Mouse (Mus musculus) forebrain, embryonic 15.5 days (tissue): ENCODE data around the gene Prpf6. TPM values are rescaled to one million over a fixed set of nuclear protein-coding genes. Genes with fewer than 3 reads are reported as not detected.

ENCODE experiments used
- ATAC-seq: fragments of 200-750 bp; cut with Nextera tagmentation; replicated peaks from 2 replicates; pipeline ENCODE4 v1.8.0; 2017; ENCODE audit warnings: mild to moderate bottlenecking, moderate TSS enrichment, moderate library complexity
- H3K27ac ChIP-seq: fragments of 300-500 bp; sonication (generic); replicated peaks from 2 replicates; pipeline ENCODE4 v1.5.1; 2015; ENCODE audit warnings: mild to moderate bottlenecking, inconsistent platforms
- H3K27me3 ChIP-seq: fragments of 300-500 bp; sonication (generic); 2 replicates; pipeline ENCODE4 v1.6.1; 2015; ENCODE audit warnings: inconsistent platforms
- H3K36me3 ChIP-seq: fragments of 300-500 bp; sonication (generic); 2 replicates; pipeline ENCODE4 v1.6.1; 2015; ENCODE audit warnings: mild to moderate bottlenecking, inconsistent platforms
- H3K4me1 ChIP-seq: fragments of 300-500 bp; sonication (generic); 2 replicates; pipeline ENCODE4 v1.6.1; 2015; ENCODE audit warnings: inconsistent platforms
- H3K4me2 ChIP-seq: fragments of 300-500 bp; sonication (generic); replicated peaks from 2 replicates; pipeline ENCODE4 v1.6.1; 2015; ENCODE audit warnings: mild to moderate bottlenecking, inconsistent platforms
- H3K4me3 ChIP-seq: fragments of 300-500 bp; sonication (generic); 2 replicates; pipeline ENCODE4 v1.5.1; 2015; ENCODE audit warnings: mild to moderate bottlenecking, inconsistent platforms
- H3K9ac ChIP-seq: fragments of 300-500 bp; sonication (generic); replicated peaks from 2 replicates; pipeline ENCODE4 v1.6.1; 2015; ENCODE audit warnings: mild to moderate bottlenecking, inconsistent platforms
- H3K9me3 ChIP-seq: fragments of 300-500 bp; sonication (generic); 2 replicates; pipeline ENCODE4 v1.6.1; 2016; ENCODE audit warnings: inconsistent platforms
- WGBS: fragments of 180-500 bp; shearing (Covaris S2); methylation state at CpG from one replicate; pipeline ENCODE4 v1.1.7; 2015; ENCODE audit warnings: mixed read lengths; 5-methylcytosine and 5-hydroxymethylcytosine counted together
- polyA plus RNA-seq: library from polyadenylated mRNA; unstranded; fragments of >200 nt; fragmentation: Nextera tagmentation; extraction: Ambion mirVana; gene quantifications from 2 replicates; pipeline ENCODE4 v1.2.1, GENCODE M21; 2015

The Prpf6 gene
- polyA plus RNA-seq, 1 experiment from 2014 or later, result 72.1 TPM

DNA sequence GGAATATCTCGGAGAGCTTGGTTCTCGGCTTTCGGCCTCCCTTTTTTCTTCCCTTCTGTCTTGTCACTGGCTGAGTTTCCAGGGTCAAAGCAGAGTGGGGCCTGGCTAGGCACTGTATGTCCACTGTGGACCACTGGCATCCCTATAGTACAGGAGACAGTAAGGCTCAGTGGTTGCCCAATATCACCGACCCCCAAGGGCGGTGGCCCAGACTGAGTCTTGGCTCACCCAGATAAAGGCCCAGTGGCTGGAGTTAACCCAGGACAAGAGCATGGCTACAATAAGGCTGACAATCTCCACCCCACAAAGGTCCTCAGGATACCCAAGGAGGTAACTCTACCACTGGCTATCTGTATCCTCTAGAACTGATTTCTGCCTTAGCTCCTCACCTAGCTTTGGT, 1.2 kb upstream of the Prpf6 start:
- H3K4me3 ChIP-seq, result 0 out of 2 replicates have a peak overlapping the region, but pooled peaks have one; percentile 91
- H3K4me2 ChIP-seq, result peak overlapping the region; percentile 89; the same call in 1 of the 2 replicates
- H3K9me3 ChIP-seq, result no peaks in the 10 kb centered on the region
- ATAC-seq, result no peak
- peaks cover 48% of the 10 kb centered on the region for H3K36me3 ChIP-seq
- no peaks in the 10 kb centered on the region for H3K27me3 ChIP-seq
- H3K27ac ChIP-seq, result no peak overlapping the region
- H3K4me1 ChIP-seq, result peaks cover 25% of the 10 kb centered on the region
- 0 out of 2 replicates have a peak overlapping the region, but pooled peaks have one; percentile 98 for H3K9ac ChIP-seq
- WGBS, result 95% methylated on average over 5 of the region's 5 CpGs

DNA sequence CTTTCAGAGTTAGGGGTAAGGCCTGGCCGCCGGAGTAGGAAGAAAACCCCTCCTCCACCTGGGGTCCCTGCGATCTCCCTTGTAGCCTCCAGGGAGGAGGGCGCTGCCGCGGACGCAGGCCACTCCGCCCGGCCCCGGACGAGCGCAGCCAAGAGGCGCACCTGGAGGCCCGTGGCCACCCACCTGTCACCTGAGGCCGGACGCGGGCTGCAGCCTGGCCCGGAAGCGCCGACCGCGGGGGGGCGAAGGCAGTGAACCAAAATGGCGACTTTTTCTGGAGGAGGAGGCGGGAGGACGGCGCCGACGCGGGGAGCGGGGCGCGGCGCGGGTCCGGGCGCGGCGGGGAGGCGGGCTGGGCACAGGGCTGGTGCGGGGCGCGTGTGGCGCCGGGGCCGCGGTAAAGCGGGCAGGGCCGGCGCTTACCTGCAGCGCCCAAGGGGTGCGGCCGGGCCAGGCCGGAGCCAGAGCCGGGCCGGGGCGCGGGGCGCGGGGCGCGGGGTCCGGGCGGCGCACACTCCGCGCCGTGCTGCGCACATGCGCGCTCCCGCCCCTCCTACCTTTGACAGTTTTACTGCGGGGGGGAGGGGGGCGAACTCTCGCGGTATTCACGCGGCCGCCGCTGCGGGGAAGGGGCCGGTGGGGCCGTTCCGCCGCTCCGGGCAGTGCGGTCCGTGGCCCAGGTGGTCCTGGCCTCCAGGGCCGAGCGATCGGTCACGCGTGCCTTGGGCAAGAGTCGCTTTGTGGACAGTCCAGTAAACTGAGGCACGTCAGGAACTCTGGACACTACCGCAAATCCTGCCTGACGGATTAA, 768 bp downstream of the Prpf6 start, which contains the start of gene Zfp512b:
TSS of gene Zfp512b (minus strand) at position 573 of the 811 bp plus-strand sequence.
- H3K4me3 ChIP-seq, result peak within 1 kb of the TSS; percentile 91
- H3K27ac ChIP-seq, result peak within 1 kb of the TSS; percentile 89
- peaks cover 33% of the 10 kb centered on the region for H3K36me3 ChIP-seq
- ATAC-seq, result peak; percentile 83
- peak within 1 kb of the TSS; percentile 98 for H3K9ac ChIP-seq
- no peaks in the 10 kb centered on the region for H3K27me3 ChIP-seq
- peak within 1 kb of the TSS; percentile 89 for H3K4me2 ChIP-seq
- WGBS, result under 1% methylated on average over 78 of the region's 97 CpGs
- H3K9me3 ChIP-seq, result no peaks in the 10 kb centered on the region
- peaks cover 28% of the 10 kb centered on the region for H3K4me1 ChIP-seq

DNA sequence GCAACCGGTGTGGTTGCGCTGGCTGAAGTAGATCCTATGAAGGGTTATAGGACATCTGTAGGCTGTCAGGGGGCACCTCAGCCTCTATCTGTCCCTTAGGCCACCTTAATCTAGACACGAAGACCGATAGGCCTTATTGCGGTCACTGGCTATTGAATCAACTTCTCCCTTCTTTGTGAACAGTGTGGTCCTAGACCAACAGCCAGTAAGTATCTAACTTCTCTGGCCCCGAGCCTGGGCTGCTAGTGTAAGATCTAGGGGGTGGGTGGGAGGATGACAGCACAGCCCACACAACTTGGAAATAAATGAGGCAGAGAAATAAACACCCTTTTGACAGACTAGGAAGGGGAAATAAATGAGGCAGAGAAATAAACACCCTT, 1.4 kb downstream of the Prpf6 start:
- Histone ChIP-seq H3K4me1 (peaks cover 32% of the 10 kb centered on the region), H3K9me3 (no peaks in the 10 kb centered on the region), H3K27ac (peak overlapping the region; percentile 89), H3K27me3 (no peaks in the 10 kb centered on the region), H3K4me2 (peak overlapping the region; percentile 89), H3K4me3 (peak overlapping the region; percentile 91), H3K36me3 (peaks cover 27% of the 10 kb centered on the region), H3K9ac (peak overlapping the region; percentile 98)
- ATAC-seq, result peak; percentile 26
- WGBS, result 2% methylated on average over 6 of the region's 6 CpGs

DNA sequence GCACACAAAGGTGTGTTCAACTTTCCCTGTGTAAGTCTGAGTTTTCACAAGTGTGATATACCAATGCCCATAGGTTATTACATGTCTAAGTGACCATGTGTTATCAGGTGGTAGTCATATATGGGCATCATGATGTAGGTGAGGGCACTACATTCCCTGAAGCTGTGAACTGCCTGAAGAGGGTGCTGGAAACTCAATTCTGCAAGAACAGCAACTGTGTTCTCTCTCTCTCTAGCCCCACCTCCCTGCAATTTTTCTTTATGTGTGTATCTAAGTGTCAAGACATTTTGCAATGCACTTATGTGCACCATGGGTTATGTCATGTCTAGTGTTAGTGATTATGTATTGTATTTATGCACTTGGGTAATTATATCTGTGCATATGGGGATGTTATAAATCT, 2.3 kb downstream of the Prpf6 start:
- Histone ChIP-seq H3K27ac (no peak overlapping the region), H3K9ac (no peak overlapping the region), H3K9me3 (no peaks in the 10 kb centered on the region), H3K4me3 (no peak overlapping the region), H3K4me1 (peaks cover 38% of the 10 kb centered on the region), H3K36me3 (peaks cover 20% of the 10 kb centered on the region), H3K4me2 (no peak overlapping the region), H3K27me3 (no peaks in the 10 kb centered on the region)
- ATAC-seq, result no peak

DNA sequence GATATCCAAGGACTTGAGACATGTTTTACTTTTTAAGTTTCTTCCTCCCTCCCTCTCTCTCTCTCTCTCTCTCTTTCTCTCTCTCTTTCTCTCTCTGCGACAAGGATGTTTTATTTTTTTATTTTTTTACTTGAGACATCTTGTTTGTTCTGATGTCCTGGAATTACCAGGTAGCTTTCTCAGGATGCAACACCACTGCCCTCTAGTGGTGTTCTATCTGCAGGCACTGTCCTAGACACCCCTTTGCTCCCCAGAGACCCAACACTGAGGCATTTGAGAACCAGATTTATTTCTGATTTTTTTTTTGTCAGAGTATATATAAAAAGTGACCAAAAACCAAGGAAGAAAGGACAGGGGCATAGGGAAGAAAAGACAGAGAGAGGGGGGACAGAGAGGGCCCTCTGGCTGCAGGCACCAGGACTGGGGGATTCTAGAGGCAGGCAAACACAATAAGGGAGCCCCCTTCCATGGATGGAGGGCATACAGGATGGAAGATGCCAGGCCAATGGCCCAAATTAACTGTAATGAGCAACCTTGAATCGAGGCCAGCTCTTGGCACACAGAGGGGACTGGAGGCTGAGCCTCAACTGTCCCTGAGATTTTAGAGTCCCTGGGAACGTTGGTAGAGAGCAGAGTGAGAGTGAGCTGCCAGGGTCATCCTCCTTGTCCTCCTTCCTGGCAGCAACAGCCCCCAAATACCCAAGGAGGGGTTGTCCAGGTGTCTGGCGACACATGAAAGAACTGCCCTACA, 3.5 kb downstream of the Prpf6 start:
- Histone ChIP-seq H3K4me3 (no peak overlapping the region), H3K4me1 (peaks cover 44% of the 10 kb centered on the region), H3K27me3 (no peaks in the 10 kb centered on the region), H3K9me3 (no peaks in the 10 kb centered on the region), H3K36me3 (peaks cover 8% of the 10 kb centered on the region), H3K4me2 (no peak overlapping the region), H3K27ac (no peak overlapping the region), H3K9ac (no peak overlapping the region)
- 64% methylated on average over 4 of the region's 4 CpGs for WGBS
- no peak for ATAC-seq

DNA sequence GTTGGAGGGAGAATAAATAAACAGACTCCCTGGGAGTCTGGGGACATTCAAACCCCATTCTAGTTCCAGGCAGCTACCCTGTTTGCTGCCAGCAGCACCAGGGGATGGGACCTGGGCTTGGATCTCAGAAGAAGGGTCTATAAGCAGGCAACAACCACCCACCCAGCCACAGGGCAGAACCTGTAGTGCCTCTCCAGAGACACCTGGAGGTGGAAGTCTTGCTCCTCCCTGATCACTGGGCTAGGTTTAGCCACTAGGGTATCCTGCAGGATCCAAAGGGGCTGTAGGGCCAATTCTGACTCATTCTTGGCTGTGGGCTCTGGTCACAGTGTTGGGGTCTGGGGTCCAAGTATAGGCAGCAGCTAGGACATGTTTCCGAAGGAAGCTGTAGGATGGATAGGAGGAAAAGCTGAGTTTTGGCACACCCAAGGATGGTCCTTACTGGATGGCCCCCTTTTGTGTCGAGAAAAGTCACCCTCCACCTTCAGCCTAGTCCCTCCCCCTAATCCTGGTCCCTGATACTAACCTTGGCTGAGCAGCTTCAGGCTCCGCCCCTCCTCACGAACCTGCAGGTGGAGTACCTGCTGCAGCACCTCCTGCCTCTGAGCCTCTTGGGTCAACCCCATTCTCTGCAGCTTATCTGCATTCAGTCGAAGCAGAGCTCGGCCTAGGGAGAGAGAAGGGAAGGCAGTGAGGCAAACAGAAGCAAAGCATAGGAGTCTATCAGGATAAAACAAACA, 4.7 kb downstream of the Prpf6 start:
- Histone ChIP-seq H3K27ac (no peak overlapping the region), H3K4me2 (no peak overlapping the region), H3K9ac (no peak overlapping the region), H3K36me3 (peaks cover 4% of the 10 kb centered on the region; the same call in 1 of the 2 replicates), H3K27me3 (no peaks in the 10 kb centered on the region), H3K9me3 (no peaks in the 10 kb centered on the region), H3K4me3 (no peak overlapping the region), H3K4me1 (peaks cover 39% of the 10 kb centered on the region)
- 63% methylated on average over 6 of the region's 6 CpGs for WGBS
- ATAC-seq, result no peak

DNA sequence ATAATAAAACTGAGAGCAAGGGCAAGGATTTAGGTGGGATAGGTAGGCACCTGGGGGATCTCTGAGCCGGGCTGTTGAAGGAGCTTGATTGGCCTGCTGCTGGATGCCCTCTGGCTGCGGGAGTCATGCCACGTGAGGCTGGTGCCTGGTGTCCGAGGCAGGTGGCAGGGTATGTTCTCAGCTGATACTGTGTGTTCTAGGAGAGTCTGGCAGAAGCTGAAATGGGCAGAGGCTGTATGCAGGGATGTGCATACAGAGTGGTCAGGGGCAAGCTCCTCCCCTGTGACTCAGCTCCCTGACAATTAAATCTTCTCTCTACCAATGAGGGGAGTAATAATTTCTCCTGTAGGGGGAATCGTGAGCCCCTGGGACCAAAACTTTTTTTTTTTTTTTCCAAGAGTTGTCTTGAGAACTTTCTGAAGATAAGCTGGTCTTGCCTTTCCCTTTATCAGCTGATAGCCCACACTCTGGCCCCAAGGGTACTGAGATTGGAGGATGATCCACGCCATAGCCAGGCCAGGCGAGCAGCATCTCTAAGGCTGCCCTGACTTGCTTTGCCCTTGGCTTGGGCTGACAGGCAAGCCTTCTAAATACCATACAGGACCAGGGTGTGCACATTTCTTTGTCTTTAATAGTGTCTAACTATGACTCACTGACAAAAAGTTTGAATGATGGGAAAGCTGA, 5.9 kb downstream of the Prpf6 start:
- H3K9ac ChIP-seq, result no peak overlapping the region
- no peak overlapping the region for H3K27ac ChIP-seq
- no peak overlapping the region for H3K4me3 ChIP-seq
- no peaks in the 10 kb centered on the region for H3K27me3 ChIP-seq
- peaks cover 43% of the 10 kb centered on the region for H3K4me1 ChIP-seq
- H3K9me3 ChIP-seq, result no peaks in the 10 kb centered on the region
- peaks cover 4% of the 10 kb centered on the region; the same call in 1 of the 2 replicates for H3K36me3 ChIP-seq
- H3K4me2 ChIP-seq, result no peak overlapping the region
- 75% methylated on average over 7 of the region's 7 CpGs for WGBS
- no peak for ATAC-seq

DNA sequence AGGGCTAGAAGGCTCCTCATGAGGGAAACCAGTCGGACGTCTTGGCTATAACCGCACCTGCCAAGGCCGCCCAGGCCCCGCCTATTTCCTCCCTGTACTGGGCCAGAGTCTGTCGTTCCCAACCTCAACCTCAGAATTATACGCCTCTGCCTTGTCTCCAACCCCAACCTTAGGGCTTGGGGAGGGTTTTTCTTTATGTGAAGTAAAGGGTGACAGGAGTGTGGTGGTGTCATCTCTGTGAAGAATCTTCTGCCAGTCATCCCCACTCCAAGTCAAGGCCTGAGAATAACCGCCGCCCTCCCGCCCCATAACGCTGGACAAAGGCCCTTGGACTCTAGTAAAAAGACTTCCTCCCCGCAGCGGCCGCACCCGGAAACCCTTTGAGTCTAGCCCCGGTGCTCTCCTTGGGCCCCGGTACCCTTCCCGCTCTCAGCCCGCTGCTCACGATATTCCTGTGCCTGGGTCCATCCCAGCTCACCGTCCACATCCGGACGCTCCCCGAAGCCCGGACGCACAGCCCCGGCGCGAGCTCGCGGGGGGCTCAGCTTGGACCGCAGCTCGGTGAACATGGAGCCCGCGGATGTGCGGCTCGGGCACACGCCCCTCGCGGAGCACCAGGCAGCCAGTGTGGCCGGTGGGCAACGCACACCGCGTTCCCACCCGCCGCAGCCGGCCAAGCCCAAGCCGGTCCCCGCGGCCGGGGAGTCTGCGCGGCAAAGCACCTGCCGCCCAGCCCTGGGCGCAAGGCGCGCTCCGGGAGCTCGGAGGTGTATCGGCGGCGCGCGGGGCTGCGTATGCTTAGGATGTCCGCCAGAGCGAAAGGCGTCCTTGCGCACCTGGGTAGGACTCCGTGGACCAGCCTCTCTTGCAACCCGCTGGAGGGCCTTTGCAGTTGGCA, 7.0 kb downstream of the Prpf6 start, which contains the start of gene Samd10:
TSS of gene Samd10 (minus strand) at position 759 of the 898 bp plus-strand sequence.
- Histone ChIP-seq H3K4me2 (peak within 1 kb of the TSS; percentile 74), H3K9me3 (no peaks in the 10 kb centered on the region), H3K4me3 (peak within 1 kb of the TSS; percentile 85), H3K27ac (peak within 1 kb of the TSS; percentile 90), H3K9ac (peak within 1 kb of the TSS; percentile 94), H3K4me1 (peaks cover 44% of the 10 kb centered on the region), H3K27me3 (no peaks in the 10 kb centered on the region), H3K36me3 (peaks cover 4% of the 10 kb centered on the region; the same call in 1 of the 2 replicates)
- ATAC-seq, result peak; percentile 31
- WGBS, result 1% methylated on average over 71 of the region's 71 CpGs

DNA sequence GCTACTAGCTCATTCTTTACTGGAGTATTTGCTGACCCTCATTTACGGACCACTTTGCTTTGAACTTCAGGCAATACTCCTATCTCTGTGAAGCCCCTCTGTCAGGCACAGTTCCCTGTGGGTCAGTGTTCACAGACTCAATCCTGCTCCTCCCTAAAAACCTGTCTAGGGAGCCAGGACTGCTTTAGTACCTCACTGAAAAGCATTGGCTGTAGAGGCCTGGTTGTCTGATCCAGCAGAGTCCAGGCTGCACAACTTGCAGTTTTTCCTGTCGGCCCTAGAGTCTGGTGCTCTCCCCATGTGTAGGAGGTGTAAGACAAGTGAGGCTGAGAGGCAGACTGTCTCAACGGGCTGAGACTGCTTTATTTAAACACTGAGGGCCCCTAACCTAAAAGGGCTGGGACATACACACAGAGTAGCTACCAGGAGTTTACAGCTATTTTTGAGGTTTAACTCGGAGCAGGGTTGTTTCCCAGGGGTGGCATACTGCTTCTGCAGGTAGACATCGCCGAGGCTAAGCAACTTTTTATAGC, 8.6 kb downstream of the Prpf6 start:
- H3K27me3 ChIP-seq, result no peaks in the 10 kb centered on the region
- H3K4me1 ChIP-seq, result peaks cover 44% of the 10 kb centered on the region
- peak overlapping the region; percentile 70; the same call in 1 of the 2 replicates for H3K27ac ChIP-seq
- peak overlapping the region; percentile 66 for H3K4me2 ChIP-seq
- H3K9ac ChIP-seq, result peak overlapping the region; percentile 43; the same call in 1 of the 2 replicates
- no peak for ATAC-seq
- WGBS, result 63% methylated on average over 6 of the region's 6 CpGs
- H3K4me3 ChIP-seq, result peak overlapping the region; percentile 79
- H3K9me3 ChIP-seq, result no peaks in the 10 kb centered on the region
- H3K36me3 ChIP-seq, result peaks cover 4% of the 10 kb centered on the region; the same call in 1 of the 2 replicates
